Mouse (Mus musculus): Measurements from ENCODE around the gene Btbd19.

Gene Btbd19

GRCm38 (mm10) chr4:117125348-117125909 is at the start of gene Btbd19:
Gene Btbd19, minus strand, starts transcription at chr4:117125725.
- peak; percentile 79 to 90 for DNase-seq

- no peak for DNase-seq
Observed at GRCm38 (mm10) chr4:117169936-117170335, 44.4 kb upstream of the Btbd19 start.

- DNase-seq: no peak
Observed at GRCm38 (mm10) chr4:117161183-117161582, 35.7 kb upstream of the Btbd19 start.

GRCm38 (mm10) chr4:117159666-117160065 is 34.1 kb upstream of the Btbd19 start:
- no peak for DNase-seq

GRCm38 (mm10) chr4:117156372-117156771 is 30.8 kb upstream of the Btbd19 start:
- no peak for DNase-seq

- peak; percentile 89 to 91 for DNase-seq
Observed at GRCm38 (mm10) chr4:117155792-117156355, 30.3 kb upstream of the Btbd19 start, which contains the start of gene Rps8. Gene Rps8, minus strand, starts transcription at chr4:117156243.

- no peak for DNase-seq
Observed at GRCm38 (mm10) chr4:117155020-117155791, 29.7 kb upstream of the Btbd19 start.

- DNase-seq: no peak
Observed at GRCm38 (mm10) chr4:117152714-117153113, 27.2 kb upstream of the Btbd19 start.

GRCm38 (mm10) chr4:117151416-117151815 is 25.9 kb upstream of the Btbd19 start:
- DNase-seq: no peak

GRCm38 (mm10) chr4:117150212-117150733 is 24.7 kb upstream of the Btbd19 start:
- peak in 1 of 2 experiments; percentile 14 for DNase-seq

- peak in 1 of 2 experiments; percentile 17 for DNase-seq
Observed at GRCm38 (mm10) chr4:117149291-117150211, 24.0 kb upstream of the Btbd19 start.

GRCm38 (mm10) chr4:117148815-117149214 is 23.3 kb upstream of the Btbd19 start:
- peak in 1 of 2 experiments; percentile 16 for DNase-seq

GRCm38 (mm10) chr4:117148047-117148713 is 22.7 kb upstream of the Btbd19 start:
- peak in 1 of 2 experiments; percentile 22 for DNase-seq

GRCm38 (mm10) chr4:117146176-117146575 is 20.7 kb upstream of the Btbd19 start:
- DNase-seq: peak; percentile 88 to 93

- no peak for DNase-seq
Observed at GRCm38 (mm10) chr4:117145248-117145647, 19.7 kb upstream of the Btbd19 start.

- DNase-seq: no peak
Observed at GRCm38 (mm10) chr4:117143023-117143422, 17.5 kb upstream of the Btbd19 start.

GRCm38 (mm10) chr4:117140613-117141012 is 15.1 kb upstream of the Btbd19 start:
- DNase-seq: no peak

- peak in 1 of 2 experiments; percentile 59 for DNase-seq
Observed at GRCm38 (mm10) chr4:117139217-117139612, 13.7 kb upstream of the Btbd19 start.

- no peak for DNase-seq
Observed at GRCm38 (mm10) chr4:117138295-117139216, 13.0 kb upstream of the Btbd19 start.

- peak; percentile 57 to 64 for DNase-seq
Observed at GRCm38 (mm10) chr4:117136034-117136433, 10.5 kb upstream of the Btbd19 start.

- no peak for DNase-seq
Observed at GRCm38 (mm10) chr4:117134601-117134995, 9.1 kb upstream of the Btbd19 start.
